Mouse (Mus musculus) testis, adult 2 months (tissue): ENCODE data around the gene Clstn1.

Experiments
- CTCF ChIP-seq: fragments of 200-500 bp; IDR thresholded peaks from 2 replicates; pipeline ENCODE4 v1.5.1; 2012; ENCODE audit warnings: low read depth, mild to moderate bottlenecking, inconsistent platforms, low read length, moderate library complexity; ENCODE audit not compliant: control insufficient read depth, insufficient read depth, insufficient replicate concordance
- POLR2A ChIP-seq: fragments of 200-500 bp; IDR thresholded peaks from 2 replicates; pipeline ENCODE4 v1.6.1; 2012; ENCODE audit warnings: low read depth, mild to moderate bottlenecking, inconsistent platforms, low read length, moderate library complexity; ENCODE audit not compliant: control insufficient read depth

GRCm38 (mm10) chr4:149597641-149598208, 11.5 kb downstream of the Clstn1 start:
- no peak for TF ChIP-seq CTCF
- TF ChIP-seq POLR2A, result no peak
